Mouse (Mus musculus) hindbrain, embryonic 16.5 days (tissue): ENCODE data around the gene Numb. TPM values are rescaled to one million over a fixed set of nuclear protein-coding genes. Genes with fewer than 3 reads are reported as not detected.
"Not testable (repeated sequence)": the region's sequence is repeated elsewhere in the genome, so short reads cannot be mapped to it uniquely, and the experiment has no call there.

ENCODE experiments used
- ATAC-seq: fragments of 200-750 bp; cut with Nextera tagmentation; 2 replicates; pipeline ENCODE4 v1.8.0; 2017; ENCODE audit warnings: moderate TSS enrichment, moderate library complexity
- H3K27ac ChIP-seq: fragments of 300-500 bp; sonication (generic); 2 replicates; pipeline ENCODE4 v1.5.1; 2014; ENCODE audit warnings: low read depth, mild to moderate bottlenecking, control low read depth, low read length, moderate library complexity
- H3K27me3 ChIP-seq: fragments of 300-500 bp; sonication (generic); replicated peaks from 2 replicates; pipeline ENCODE4 v1.6.1; 2014; ENCODE audit warnings: low read length; ENCODE audit not compliant: control insufficient read depth, insufficient read depth
- H3K36me3 ChIP-seq: fragments of 300-500 bp; sonication (generic); 2 replicates; pipeline ENCODE4 v1.6.1; 2014; ENCODE audit warnings: mild to moderate bottlenecking, low read length, moderate library complexity, mixed read lengths; ENCODE audit not compliant: control insufficient read depth, insufficient read depth
- H3K4me1 ChIP-seq: fragments of 300-500 bp; sonication (generic); 2 replicates; pipeline ENCODE4 v1.6.1; 2014; ENCODE audit warnings: low read depth, low read length; ENCODE audit not compliant: control insufficient read depth, insufficient read depth
- H3K4me2 ChIP-seq: fragments of 300-500 bp; sonication (generic); 2 replicates; pipeline ENCODE4 v1.6.1; 2014; ENCODE audit warnings: mild to moderate bottlenecking, low read length, control low read depth, moderate library complexity
- H3K4me3 ChIP-seq: fragments of 300-500 bp; sonication (generic); 2 replicates; pipeline ENCODE4 v1.5.1; 2014; ENCODE audit warnings: mild to moderate bottlenecking, low read length, control low read depth, moderate library complexity
- H3K9ac ChIP-seq: fragments of 300-500 bp; sonication (generic); 2 replicates; pipeline ENCODE4 v1.6.1; 2014; ENCODE audit warnings: low read depth, mild to moderate bottlenecking, control low read depth, low read length, moderate library complexity
- H3K9me3 ChIP-seq: fragments of 300-500 bp; sonication (generic); 2 replicates; pipeline ENCODE4 v1.6.1; 2014; ENCODE audit warnings: mild to moderate bottlenecking, low read length, moderate library complexity; ENCODE audit not compliant: control insufficient read depth
- WGBS: fragments of 180-500 bp; shearing (Covaris S2); extraction: QIAGEN DNeasy Blood & Tissue Kit; methylation state at CpG from one replicate; pipeline ENCODE4 v1.1.7; 2014; 5-methylcytosine and 5-hydroxymethylcytosine counted together
- polyA plus RNA-seq: library from polyadenylated mRNA; unstranded; fragments of >200 nt; fragmentation: Nextera tagmentation; extraction: Ambion mirVana; gene quantifications from 2 replicates; pipeline ENCODE4 v1.2.1, GENCODE M21; 2015

Gene Numb
- polyA plus RNA-seq, 1 experiment from 2014 or later = 15.7 TPM

- Histone ChIP-seq H3K9me3 (no peaks in the 10 kb centered on the region), H3K36me3 (no peaks in the 10 kb centered on the region), H3K4me2 (no peak overlapping the region), H3K4me1 (no peaks in the 10 kb centered on the region), H3K4me3 (no peak overlapping the region), H3K27me3 (no peaks in the 10 kb centered on the region), H3K27ac (no peak overlapping the region), H3K9ac (no peak overlapping the region)
- 94% methylated on average over 1 of the region's 1 CpGs for WGBS
- no peak for ATAC-seq
Measured at GRCm38 (mm10) chr12:83892926-83893325, 28.8 kb downstream of the Numb start.

GRCm38 (mm10) chr12:83891278-83891677 is 30.5 kb downstream of the Numb start:
- Histone ChIP-seq H3K9me3 (no peaks in the 10 kb centered on the region), H3K4me1 (no peaks in the 10 kb centered on the region), H3K9ac (no peak overlapping the region), H3K36me3 (no peaks in the 10 kb centered on the region), H3K4me3 (no peak overlapping the region), H3K27me3 (no peaks in the 10 kb centered on the region), H3K27ac (no peak overlapping the region), H3K4me2 (no peak overlapping the region)
- no peak for ATAC-seq
- 98% methylated on average over 2 of the region's 2 CpGs for WGBS

DNA sequence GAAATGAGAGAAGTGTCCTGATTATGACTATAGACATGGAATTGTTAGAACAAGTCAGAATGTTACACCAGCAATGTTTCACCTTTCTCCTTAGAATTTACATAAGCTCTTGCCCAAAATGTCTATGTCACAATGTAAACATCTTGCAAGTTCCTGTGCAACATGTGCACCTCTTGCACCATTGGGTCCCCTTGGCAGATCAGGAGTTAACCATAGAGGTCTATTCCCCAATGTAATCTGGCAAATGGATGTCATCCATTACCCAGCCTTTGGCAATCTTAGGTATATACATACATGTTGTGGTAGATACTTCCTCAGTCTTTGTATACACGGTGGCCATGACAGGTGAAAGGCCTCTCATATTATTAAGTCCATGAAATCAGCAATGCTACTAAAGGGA is 32.6 kb downstream of the Numb start:
- no peaks in the 10 kb centered on the region for H3K9me3 ChIP-seq
- 96% methylated on average over 1 of the region's 1 CpGs for WGBS
- H3K27ac ChIP-seq = no peak overlapping the region
- H3K36me3 ChIP-seq = no peaks in the 10 kb centered on the region
- no peak overlapping the region for H3K4me3 ChIP-seq
- H3K9ac ChIP-seq = no peak overlapping the region
- H3K4me2 ChIP-seq = no peak overlapping the region
- H3K27me3 ChIP-seq = no peaks in the 10 kb centered on the region
- ATAC-seq = no peak
- no peaks in the 10 kb centered on the region for H3K4me1 ChIP-seq

GRCm38 (mm10) chr12:83885516-83886285 is 36.0 kb downstream of the Numb start:
- no peaks in the 10 kb centered on the region for H3K4me1 ChIP-seq
- no peak overlapping the region for H3K4me3 ChIP-seq
- no peak overlapping the region for H3K27ac ChIP-seq
- H3K9ac ChIP-seq = no peak overlapping the region
- H3K4me2 ChIP-seq = no peak overlapping the region
- no peaks in the 10 kb centered on the region for H3K36me3 ChIP-seq
- WGBS = 87% methylated on average over 7 of the region's 7 CpGs
- H3K9me3 ChIP-seq = no peaks in the 10 kb centered on the region
- no peak for ATAC-seq
- no peaks in the 10 kb centered on the region for H3K27me3 ChIP-seq

GRCm38 (mm10) chr12:83885065-83885464 is 36.7 kb downstream of the Numb start:
- not testable (repeated sequence) for H3K27me3 ChIP-seq, H3K9me3 ChIP-seq, H3K36me3 ChIP-seq, H3K4me3 ChIP-seq, H3K4me1 ChIP-seq, ATAC-seq, H3K4me2 ChIP-seq, H3K9ac ChIP-seq, H3K27ac ChIP-seq
- WGBS = over 99% methylated on average over 5 of the region's 5 CpGs

GRCm38 (mm10) chr12:83882503-83882902 is 39.2 kb downstream of the Numb start:
- H3K4me2 ChIP-seq = no peak overlapping the region
- ATAC-seq = no peak

GRCm38 (mm10) chr12:83882088-83882487 is 39.6 kb downstream of the Numb start:
- H3K9ac ChIP-seq = no peak overlapping the region
- no peaks in the 10 kb centered on the region for H3K9me3 ChIP-seq
- H3K4me1 ChIP-seq = no peaks in the 10 kb centered on the region
- H3K27ac ChIP-seq = no peak overlapping the region
- no peaks in the 10 kb centered on the region for H3K36me3 ChIP-seq
- WGBS = 94% methylated on average over 3 of the region's 3 CpGs
- H3K27me3 ChIP-seq = no peaks in the 10 kb centered on the region
- H3K4me3 ChIP-seq = no peak overlapping the region
- H3K4me2 ChIP-seq = no peak overlapping the region
- ATAC-seq = no peak

More at GRCm38 (mm10) chr12:83882503-83882902, 39.2 kb downstream of the Numb start:
- WGBS = 89% methylated on average over 7 of the region's 7 CpGs
- Histone ChIP-seq H3K4me3 (no peak overlapping the region), H3K9me3 (no peaks in the 10 kb centered on the region), H3K27me3 (no peaks in the 10 kb centered on the region), H3K9ac (no peak overlapping the region), H3K27ac (no peak overlapping the region), H3K4me1 (no peaks in the 10 kb centered on the region), H3K36me3 (no peaks in the 10 kb centered on the region)

DNA sequence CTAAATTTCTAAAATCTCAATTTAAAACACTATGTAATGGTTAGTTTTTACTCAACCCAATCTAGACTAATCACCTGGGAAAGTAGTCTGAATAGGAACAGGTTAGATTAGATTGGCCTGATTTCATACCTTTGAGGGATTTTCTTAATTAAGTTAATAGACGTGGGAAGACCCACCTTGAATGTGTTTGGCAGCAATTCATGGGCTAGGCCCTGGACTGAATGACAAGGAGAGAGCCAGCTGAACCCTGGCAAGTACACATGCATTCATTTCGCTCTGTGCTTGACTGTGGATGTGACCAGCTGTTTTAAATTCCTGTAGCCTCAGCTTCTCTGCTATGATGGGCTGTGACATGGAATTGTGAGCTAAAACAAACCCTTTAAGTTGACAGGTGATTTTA is 40.8 kb downstream of the Numb start:
- Histone ChIP-seq H3K36me3 (no peaks in the 10 kb centered on the region), H3K4me1 (no peaks in the 10 kb centered on the region), H3K4me3 (no peak overlapping the region), H3K27me3 (no peaks in the 10 kb centered on the region), H3K9ac (no peak overlapping the region), H3K4me2 (no peak overlapping the region), H3K9me3 (no peaks in the 10 kb centered on the region), H3K27ac (no peak overlapping the region)
- no peak for ATAC-seq
- WGBS = 59% methylated on average over 2 of the region's 2 CpGs

- Histone ChIP-seq H3K4me3 (no peak overlapping the region), H3K9me3 (no peaks in the 10 kb centered on the region), H3K27me3 (no peaks in the 10 kb centered on the region), H3K9ac (no peak overlapping the region), H3K4me1 (no peaks in the 10 kb centered on the region), H3K4me2 (no peak overlapping the region), H3K36me3 (0 out of 2 replicates have a peak, but pooled peaks cover 3% of the 10 kb centered on the region), H3K27ac (no peak overlapping the region)
- no peak for ATAC-seq
- WGBS = 93% methylated on average over 2 of the region's 2 CpGs
Measured at GRCm38 (mm10) chr12:83875097-83875496, 46.6 kb downstream of the Numb start.
